Mouse (Mus musculus): Measurements from ENCODE around the gene Nav1. TPM values are rescaled to one million over a fixed set of nuclear protein-coding genes. Genes with fewer than 3 reads are reported as not detected.
A peak's percentile ranks its signal among the peaks of the same experiment; 100 is the strongest.

The Nav1 gene
- polyA plus RNA-seq, 1 experiment from 2014 or later = 44.1 TPM

GRCm38 (mm10) chr1:135523780-135524517, 83.1 kb downstream of the Nav1 start:
- H3K4me2 ChIP-seq = no peak overlapping the region
- no peak overlapping the region for H3K9ac ChIP-seq (replicated peaks)
- 0 out of 2 replicates have a peak overlapping the region, but pooled peaks have one; percentile 23 for H3K27ac ChIP-seq (replicated peaks)
- H3K36me3 ChIP-seq = peaks cover 6% of the 10 kb centered on the region; the same call in 1 of the 2 replicates
- no peak overlapping the region for H3K4me3 ChIP-seq (replicated peaks)
- H3K9me3 ChIP-seq (replicated peaks) = no peaks in the 10 kb centered on the region
- H3K27me3 ChIP-seq (replicated peaks) = no peaks in the 10 kb centered on the region
- H3K4me1 ChIP-seq = peaks cover 15% of the 10 kb centered on the region
- no peak for ATAC-seq (ENCODE audit: low FRiP score)
- 85% methylated on average over 12 of the region's 12 CpGs for WGBS

- Histone ChIP-seq H3K4me3 (replicated peaks) (no peak overlapping the region), H3K9me3 (replicated peaks) (no peaks in the 10 kb centered on the region), H3K27ac (replicated peaks) (no peak overlapping the region), H3K4me1 (peaks cover 21% of the 10 kb centered on the region), H3K27me3 (replicated peaks) (no peaks in the 10 kb centered on the region), H3K36me3 (peaks cover 5% of the 10 kb centered on the region; the same call in 1 of the 2 replicates), H3K4me2 (no peak overlapping the region), H3K9ac (replicated peaks) (no peak overlapping the region)
- ATAC-seq (ENCODE audit: low FRiP score) = no peak
- WGBS = 88% methylated on average over 2 of the region's 2 CpGs
Observed at GRCm38 (mm10) chr1:135523344-135523743, 83.8 kb downstream of the Nav1 start.

DNA sequence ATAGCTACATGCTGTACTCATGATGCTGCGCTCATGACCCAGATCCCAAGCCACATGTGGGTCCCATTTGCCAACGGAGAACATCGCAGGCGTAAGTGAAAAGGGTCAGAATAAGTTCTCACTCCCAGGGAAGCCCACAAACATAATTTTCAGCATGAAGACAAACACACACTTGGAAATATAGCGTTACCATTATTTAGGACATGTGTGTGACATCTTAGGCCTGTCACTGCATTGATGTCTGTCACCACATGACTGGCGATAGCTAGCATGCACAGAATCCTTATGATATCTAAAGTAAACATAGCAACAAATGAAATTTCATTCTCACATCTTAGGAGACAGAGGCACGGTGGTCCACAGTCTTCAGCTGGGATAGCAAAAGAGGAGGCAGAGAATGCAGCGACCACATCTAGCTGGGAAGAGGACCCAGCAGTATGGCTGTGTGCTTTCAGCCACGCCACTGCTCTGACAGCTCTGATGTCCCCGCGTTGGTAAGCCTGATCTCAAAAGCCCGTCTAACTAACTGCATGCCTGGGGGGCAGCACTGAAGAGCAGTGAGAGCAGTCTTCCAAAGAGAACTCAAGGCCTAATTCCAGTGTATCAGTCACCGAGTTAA, 86.4 kb downstream of the Nav1 start:
- no peaks in the 10 kb centered on the region for H3K36me3 ChIP-seq

GRCm38 (mm10) chr1:135518661-135519060, 88.4 kb downstream of the Nav1 start:
- Histone ChIP-seq H3K36me3 (no peaks in the 10 kb centered on the region), H3K27ac (replicated peaks) (peak overlapping the region; percentile 30), H3K9ac (replicated peaks) (no peak overlapping the region), H3K27me3 (replicated peaks) (no peaks in the 10 kb centered on the region), H3K4me1 (peaks cover 58% of the 10 kb centered on the region), H3K4me3 (replicated peaks) (no peak overlapping the region), H3K4me2 (peak overlapping the region; percentile 27), H3K9me3 (replicated peaks) (no peaks in the 10 kb centered on the region)
- ATAC-seq (ENCODE audit: low FRiP score) = peak; percentile 56
- WGBS = 13% methylated on average over 5 of the region's 5 CpGs

More for the DNA sequence above, 86.4 kb downstream of the Nav1 start:
- ATAC-seq (ENCODE audit: low FRiP score) = no peak
- 88% methylated on average over 13 of the region's 13 CpGs for WGBS
- no peak overlapping the region for H3K4me3 ChIP-seq (replicated peaks)
- H3K4me1 ChIP-seq = peaks cover 48% of the 10 kb centered on the region
- no peak overlapping the region for H3K9ac ChIP-seq (replicated peaks)
- no peaks in the 10 kb centered on the region for H3K9me3 ChIP-seq (replicated peaks)
- no peaks in the 10 kb centered on the region for H3K27me3 ChIP-seq (replicated peaks)
- H3K4me2 ChIP-seq = no peak overlapping the region
- no peak overlapping the region for H3K27ac ChIP-seq (replicated peaks)

GRCm38 (mm10) chr1:135517469-135517868, 89.6 kb downstream of the Nav1 start:
- Histone ChIP-seq H3K27ac (replicated peaks) (no peak overlapping the region), H3K4me1 (peaks cover 70% of the 10 kb centered on the region), H3K4me3 (replicated peaks) (no peak overlapping the region), H3K27me3 (replicated peaks) (no peaks in the 10 kb centered on the region), H3K9me3 (replicated peaks) (no peaks in the 10 kb centered on the region), H3K36me3 (no peaks in the 10 kb centered on the region), H3K9ac (replicated peaks) (no peak overlapping the region), H3K4me2 (no peak overlapping the region)
- no peak for ATAC-seq (ENCODE audit: low FRiP score)
- WGBS = 88% methylated on average over 6 of the region's 6 CpGs

GRCm38 (mm10) chr1:135516511-135517305, 90.4 kb downstream of the Nav1 start:
- Histone ChIP-seq H3K4me2 (no peak overlapping the region), H3K4me3 (replicated peaks) (no peak overlapping the region), H3K36me3 (no peaks in the 10 kb centered on the region), H3K9me3 (replicated peaks) (no peaks in the 10 kb centered on the region), H3K9ac (replicated peaks) (no peak overlapping the region), H3K27me3 (replicated peaks) (no peaks in the 10 kb centered on the region), H3K4me1 (peaks cover 77% of the 10 kb centered on the region), H3K27ac (replicated peaks) (no peak overlapping the region)
- no peak for ATAC-seq (ENCODE audit: low FRiP score)
- WGBS = 72% methylated on average over 10 of the region's 10 CpGs

DNA sequence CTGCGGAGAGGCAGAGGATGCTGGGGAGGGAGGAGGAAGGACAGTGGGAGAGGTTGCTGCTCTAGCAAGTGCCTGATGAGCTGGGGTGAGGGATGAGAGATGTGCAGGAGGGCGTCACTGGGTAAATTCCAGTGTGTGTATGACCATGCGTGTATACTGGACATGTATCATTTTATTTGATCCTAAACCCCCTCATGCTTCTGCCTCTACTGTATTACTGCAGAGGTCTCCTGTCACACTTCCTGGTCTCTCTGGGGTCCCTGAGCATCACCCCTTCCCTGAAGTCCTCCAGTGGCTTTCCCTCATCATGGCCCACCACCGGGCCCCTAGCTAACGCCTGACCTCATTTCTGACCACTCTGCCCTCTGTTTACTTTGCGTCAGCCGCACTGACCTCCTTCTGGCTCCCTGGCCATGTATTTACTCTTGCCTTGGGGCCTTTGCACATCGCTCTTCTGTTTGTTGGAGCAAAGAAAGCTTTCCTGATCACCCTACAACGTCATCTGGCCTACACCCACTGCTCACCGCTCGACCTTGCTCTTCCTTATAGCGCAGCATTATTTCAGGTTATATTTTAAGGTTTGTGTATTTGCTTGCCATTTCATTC, 91.4 kb downstream of the Nav1 start:
- Histone ChIP-seq H3K9ac (replicated peaks) (no peak overlapping the region), H3K9me3 (replicated peaks) (no peaks in the 10 kb centered on the region), H3K27me3 (replicated peaks) (no peaks in the 10 kb centered on the region), H3K4me3 (replicated peaks) (no peak overlapping the region), H3K36me3 (no peaks in the 10 kb centered on the region), H3K27ac (replicated peaks) (no peak overlapping the region), H3K4me2 (no peak overlapping the region), H3K4me1 (peaks cover 86% of the 10 kb centered on the region)
- 69% methylated on average over 12 of the region's 12 CpGs for WGBS
- no peak for ATAC-seq (ENCODE audit: low FRiP score)

DNA sequence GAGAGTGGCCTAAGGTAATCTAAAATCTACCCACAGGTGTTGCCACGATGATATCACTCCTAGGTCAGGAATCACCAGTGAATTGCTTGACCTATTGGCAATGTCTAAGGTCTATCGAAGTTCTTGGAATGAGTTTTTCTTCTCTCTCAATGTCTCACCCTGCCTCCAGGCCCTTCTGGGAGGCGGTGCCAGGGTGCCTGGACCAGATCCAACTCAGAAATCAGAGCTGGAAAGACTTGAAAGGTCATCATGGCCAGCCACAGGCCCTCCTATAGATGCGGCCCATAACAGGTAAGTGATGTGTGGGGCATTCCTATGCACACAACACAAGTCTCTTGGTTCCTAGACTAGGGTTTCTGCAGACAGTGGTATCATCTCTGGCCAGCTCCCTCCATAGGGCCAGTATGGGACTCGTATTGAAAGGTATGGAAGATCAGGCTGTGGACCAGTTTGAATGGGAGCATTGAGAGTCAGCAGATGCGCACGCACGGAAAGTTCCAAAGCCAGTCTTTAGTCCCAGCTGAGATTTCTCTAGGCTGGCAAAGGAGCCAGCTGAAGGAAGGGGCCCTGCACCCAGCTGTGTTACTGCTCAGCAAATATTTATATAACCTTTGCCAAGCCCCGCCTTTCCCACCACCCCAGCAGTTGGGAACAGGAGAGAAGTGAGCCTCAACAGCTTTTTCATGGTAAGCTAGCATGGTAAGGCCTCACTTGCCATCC, 92.0 kb downstream of the Nav1 start:
- Histone ChIP-seq H3K4me3 (replicated peaks) (no peak overlapping the region), H3K27me3 (replicated peaks) (no peaks in the 10 kb centered on the region), H3K36me3 (no peaks in the 10 kb centered on the region), H3K9me3 (replicated peaks) (no peaks in the 10 kb centered on the region), H3K9ac (replicated peaks) (no peak overlapping the region), H3K4me2 (no peak overlapping the region), H3K4me1 (peaks cover 91% of the 10 kb centered on the region), H3K27ac (replicated peaks) (no peak overlapping the region; the same call in 1 of the 2 replicates)
- ATAC-seq (ENCODE audit: low FRiP score) = no peak
- 64% methylated on average over 9 of the region's 9 CpGs for WGBS

- ATAC-seq (ENCODE audit: low FRiP score) = no peak
- H3K27ac ChIP-seq (replicated peaks) = no peak overlapping the region
- no peak overlapping the region for H3K4me2 ChIP-seq
- no peak overlapping the region for H3K9ac ChIP-seq (replicated peaks)
- no peaks in the 10 kb centered on the region for H3K36me3 ChIP-seq
- H3K4me3 ChIP-seq (replicated peaks) = no peak overlapping the region
- H3K9me3 ChIP-seq (replicated peaks) = no peaks in the 10 kb centered on the region
- no peaks in the 10 kb centered on the region for H3K27me3 ChIP-seq (replicated peaks)
- WGBS = 80% methylated on average over 4 of the region's 4 CpGs
- peaks cover 93% of the 10 kb centered on the region for H3K4me1 ChIP-seq
Observed at GRCm38 (mm10) chr1:135514046-135514445, 93.0 kb downstream of the Nav1 start.

- no peak for ATAC-seq (ENCODE audit: low FRiP score)
- no peak overlapping the region for H3K4me2 ChIP-seq
- H3K36me3 ChIP-seq = no peaks in the 10 kb centered on the region
- H3K9ac ChIP-seq (replicated peaks) = no peak overlapping the region
- H3K4me3 ChIP-seq (replicated peaks) = no peak overlapping the region
- no peaks in the 10 kb centered on the region for H3K27me3 ChIP-seq (replicated peaks)
- WGBS = 21% methylated on average over 5 of the region's 5 CpGs
- peak overlapping the region; percentile 37; the same call in 1 of the 2 replicates for H3K27ac ChIP-seq (replicated peaks)
- no peaks in the 10 kb centered on the region for H3K9me3 ChIP-seq (replicated peaks)
- H3K4me1 ChIP-seq = peaks cover 93% of the 10 kb centered on the region
Observed at GRCm38 (mm10) chr1:135513464-135513863, 93.6 kb downstream of the Nav1 start.
